Mouse (Mus musculus): ENCODE results near the gene Dnajc30.

DNA sequence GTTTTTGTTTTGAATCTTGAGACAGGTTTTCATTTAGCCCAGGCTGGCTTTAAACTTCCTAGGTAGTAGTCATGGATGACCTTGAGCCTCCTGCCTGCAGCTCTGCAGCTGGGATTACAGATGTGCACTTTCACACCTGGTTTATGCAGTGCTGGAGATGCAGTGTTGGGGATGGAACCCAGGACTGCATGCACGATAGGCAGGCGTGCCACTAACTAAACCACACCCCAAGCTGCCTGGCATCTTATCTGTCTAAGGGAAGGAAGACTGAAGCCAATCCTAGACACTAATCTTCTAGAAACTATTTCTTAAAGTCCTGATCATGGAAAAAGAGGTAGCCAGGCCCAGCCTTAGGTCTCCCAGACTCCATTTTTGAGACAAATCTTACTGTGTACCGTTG lies 6.4 kb downstream of the Dnajc30 start:
- TF ChIP-seq CTCF (IDR thresholded peaks at IDR 0.05; ENCODE audit: low read depth, low read length) (no peak), POLR2A (IDR thresholded peaks at IDR 0.05; ENCODE audit: insufficient read depth, low read length) (no peak)
